Mouse (Mus musculus) thymus, postnatal 14 days (tissue): ENCODE measurements around the gene Anapc2.
A peak's percentile ranks its signal among the peaks of the same experiment; 100 is the strongest.

Experiments
- DNase-seq: peaks from one replicate; pipeline ENCODE4 v3.0.0; 2021

Anapc2 gene

GRCm38 (mm10) chr2:25271827-25272511 lies at the start of gene Anapc2, which contains the start of gene Ssna1:
Gene Anapc2 (plus strand): TSS chr2:25272478.
Gene Ssna1 (minus strand): TSS chr2:25272438.
- DNase-seq, result peak; percentile 97

DNA sequence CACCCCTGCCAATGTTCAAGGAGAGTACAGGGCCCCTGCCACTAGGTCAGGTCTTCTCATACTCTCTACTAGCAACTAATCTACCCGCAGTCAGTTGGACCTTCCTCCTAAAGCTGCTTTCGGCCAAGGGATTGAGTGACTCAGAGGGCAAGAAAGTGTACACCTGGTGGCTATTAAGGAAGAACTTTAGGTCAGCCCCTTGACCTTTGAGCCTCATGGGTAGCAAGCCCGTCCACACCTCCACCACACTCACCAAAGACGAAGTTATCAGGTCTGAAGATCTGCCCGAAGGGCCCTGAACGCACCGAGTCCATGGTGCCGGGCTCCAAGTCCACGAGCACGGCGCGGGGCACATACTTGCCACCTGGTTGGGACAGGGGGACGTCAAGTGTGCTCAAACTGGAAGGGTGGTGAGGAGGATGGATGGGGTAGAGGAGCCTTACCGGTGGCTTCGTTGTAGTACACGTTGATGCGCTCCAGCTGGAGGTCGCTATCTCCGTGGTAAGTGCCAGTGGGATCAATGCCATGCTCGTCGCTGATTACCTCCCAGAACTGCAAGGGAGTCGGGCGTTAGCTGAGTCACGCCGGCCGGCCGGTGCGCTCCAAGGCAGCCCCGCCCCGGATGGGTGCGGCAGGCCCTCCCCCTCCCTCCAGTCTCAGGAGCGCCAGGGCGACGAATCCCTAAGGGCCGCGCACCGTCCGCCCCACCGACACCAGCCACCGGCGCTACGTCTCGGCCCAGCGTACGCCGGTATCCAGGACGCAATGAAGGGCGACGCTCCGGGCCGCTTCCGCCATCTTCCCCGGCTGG lies 48.4 kb upstream of the Anapc2 start:
- DNase-seq, result peak; percentile 87

- DNase-seq, result no peak
Measured at GRCm38 (mm10) chr2:25224492-25224765, 47.8 kb upstream of the Anapc2 start, which contains the start of gene Tubb4b. Gene Tubb4b (minus strand): TSS chr2:25224702.

- peak; percentile 98 for DNase-seq
Measured at GRCm38 (mm10) chr2:25224766-25225752, 47.2 kb upstream of the Anapc2 start.

GRCm38 (mm10) chr2:25225811-25226379 lies 46.4 kb upstream of the Anapc2 start:
- DNase-seq, result no peak

DNA sequence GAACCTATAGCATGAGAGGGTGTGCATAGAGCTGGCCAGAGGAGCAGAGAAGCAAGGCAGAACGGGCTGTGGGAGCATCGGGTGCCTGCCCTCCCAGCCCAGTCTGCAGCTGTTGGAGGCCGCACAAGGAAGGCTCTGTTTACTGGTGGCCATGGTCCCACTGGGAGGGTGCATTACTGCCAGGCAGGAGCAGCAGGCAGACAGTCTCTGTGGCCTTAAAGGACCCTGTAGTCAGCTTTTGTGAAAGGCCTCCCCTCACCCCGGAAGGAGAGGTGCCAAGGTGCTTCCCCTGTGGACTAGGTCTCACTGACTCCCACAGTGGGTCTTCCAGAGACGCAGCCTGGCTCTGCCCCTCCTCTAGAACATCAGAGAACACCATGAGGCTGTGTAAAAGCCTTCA lies 45.4 kb upstream of the Anapc2 start:
- no peak for DNase-seq

GRCm38 (mm10) chr2:25227406-25227805 lies 44.9 kb upstream of the Anapc2 start:
- DNase-seq, result no peak

DNA sequence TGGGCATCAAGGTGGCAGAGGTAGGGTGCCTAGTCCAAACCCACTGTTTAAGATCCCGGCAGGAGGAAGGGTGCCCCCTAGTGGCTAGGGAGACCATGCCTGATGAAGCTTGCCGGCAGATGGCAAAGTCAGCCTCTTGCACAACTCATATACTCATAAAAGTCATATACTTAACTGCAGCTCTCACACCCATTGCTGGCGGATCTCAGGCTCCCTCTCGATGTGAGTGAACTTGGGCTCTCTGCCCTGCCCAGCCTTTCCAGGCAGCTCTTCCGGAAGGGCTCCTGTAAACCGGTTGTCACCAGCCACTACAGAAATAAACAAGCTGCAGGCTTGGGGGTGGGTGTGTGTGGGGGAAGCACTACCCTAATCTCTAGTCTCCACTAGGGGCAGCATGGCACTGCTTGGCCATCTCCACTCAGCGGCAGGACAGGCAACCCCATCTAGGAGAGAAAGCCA lies 43.8 kb upstream of the Anapc2 start:
- DNase-seq, result peak; percentile 91

GRCm38 (mm10) chr2:25228995-25229530 lies 43.2 kb upstream of the Anapc2 start:
- no peak for DNase-seq

- no peak for DNase-seq
Measured at GRCm38 (mm10) chr2:25229582-25229981, 42.7 kb upstream of the Anapc2 start.

DNA sequence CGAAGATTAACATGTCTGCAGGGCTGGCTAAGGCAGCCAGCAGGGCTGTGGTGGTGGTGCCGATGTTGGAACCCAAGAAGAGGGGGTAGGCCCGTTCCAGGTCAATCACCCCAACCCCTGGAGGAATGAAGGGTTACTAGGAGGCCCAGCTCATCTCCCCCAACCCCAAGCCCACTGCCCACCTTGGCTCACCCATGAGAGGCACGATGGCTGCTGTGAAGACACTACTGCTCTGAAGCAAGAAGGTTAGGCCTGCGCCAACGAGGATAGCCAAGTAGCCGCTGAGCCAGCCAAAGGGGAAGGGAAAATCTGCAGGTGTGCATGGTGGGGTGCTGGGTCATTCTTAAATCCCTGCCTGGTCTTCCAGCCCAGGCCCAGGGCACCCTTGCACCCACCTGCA lies 41.7 kb upstream of the Anapc2 start:
- no peak for DNase-seq

- DNase-seq, result no peak
Measured at GRCm38 (mm10) chr2:25231038-25231437, 41.2 kb upstream of the Anapc2 start.

- no peak for DNase-seq
Measured at GRCm38 (mm10) chr2:25233421-25233820, 38.9 kb upstream of the Anapc2 start.

DNA sequence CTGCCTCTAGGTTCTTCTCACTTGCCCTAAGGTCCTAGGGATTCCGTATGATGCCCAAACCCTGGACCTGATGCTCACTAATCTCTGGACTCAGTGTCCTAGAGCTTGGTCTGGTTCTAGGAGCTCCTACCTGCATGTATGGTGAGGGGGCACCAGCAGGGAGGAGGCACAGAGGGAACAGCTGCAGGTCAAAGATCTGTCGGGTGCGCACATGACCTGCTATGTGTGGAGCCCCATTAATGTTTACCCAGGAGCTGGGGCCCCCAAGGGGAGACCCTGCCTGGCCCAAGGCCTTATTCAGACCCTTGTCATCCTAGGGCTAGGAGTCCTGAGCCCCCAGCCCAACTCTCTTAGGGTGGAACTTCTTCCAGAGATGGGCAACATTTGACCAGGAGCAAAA lies 38.2 kb upstream of the Anapc2 start, which contains the start of gene Slc34a3:
TSS of gene Slc34a3 (minus strand) at position 315 of the 400 bp plus-strand sequence.
- DNase-seq, result no peak

DNA sequence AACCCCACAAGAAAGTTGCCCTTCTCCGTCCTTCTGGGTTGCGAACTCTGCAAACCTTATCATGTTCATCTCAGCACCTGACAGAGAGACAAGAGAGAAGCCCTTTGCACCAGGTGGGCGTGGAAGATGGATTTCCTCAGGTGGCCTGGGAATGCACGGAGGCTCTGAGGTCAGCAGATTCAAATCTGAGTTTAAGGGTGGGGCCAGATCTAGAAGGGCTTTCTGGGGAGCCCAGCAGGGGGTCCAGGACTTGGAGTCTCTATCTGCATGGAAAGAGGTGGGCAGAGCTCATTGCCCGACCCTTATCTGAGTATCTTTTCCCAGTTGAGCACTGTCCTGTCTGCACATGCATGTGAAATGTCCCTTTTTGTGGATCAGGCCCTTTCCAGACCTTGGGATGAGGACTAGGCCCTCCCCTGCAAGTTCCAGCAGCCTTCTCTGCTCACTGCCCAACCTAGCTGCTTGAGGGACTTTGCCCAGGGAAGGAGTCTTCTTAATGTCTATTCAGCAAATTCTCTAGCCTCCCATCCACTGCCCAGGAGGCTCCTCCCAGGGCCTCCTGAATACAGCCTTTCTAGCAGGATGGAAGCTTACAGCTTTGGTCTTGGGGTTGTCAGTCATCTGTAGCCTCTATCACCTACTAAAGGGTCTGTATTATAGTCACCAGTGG lies 37.6 kb upstream of the Anapc2 start:
- no peak for DNase-seq

DNA sequence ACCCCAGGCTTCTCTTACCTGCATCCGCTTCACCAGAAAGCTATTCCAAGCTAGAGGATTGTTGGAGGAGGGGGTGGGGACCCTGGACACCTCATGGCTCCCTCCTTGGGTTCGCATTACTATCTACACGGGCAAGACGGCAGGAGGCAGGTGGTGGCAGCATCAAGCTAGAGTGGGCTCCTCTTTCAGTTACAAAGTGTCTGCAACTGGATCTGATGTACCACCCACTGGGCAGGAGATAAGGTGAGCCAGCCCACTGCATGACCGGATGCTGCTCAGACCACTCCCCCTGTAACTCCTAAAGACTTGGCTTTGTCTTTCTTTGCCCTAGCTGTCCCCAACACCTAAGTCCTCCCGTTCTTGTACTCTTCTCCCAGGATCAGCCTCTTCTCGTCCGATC lies 35.7 kb upstream of the Anapc2 start, which contains the start of gene Rnf224:
TSS of gene Rnf224 (minus strand) at position 174 of the 400 bp plus-strand sequence.
- DNase-seq, result no peak

- DNase-seq, result no peak
Measured at GRCm38 (mm10) chr2:25237522-25237921, 34.8 kb upstream of the Anapc2 start.

- DNase-seq, result no peak
Measured at GRCm38 (mm10) chr2:25238106-25238505, 34.2 kb upstream of the Anapc2 start.

DNA sequence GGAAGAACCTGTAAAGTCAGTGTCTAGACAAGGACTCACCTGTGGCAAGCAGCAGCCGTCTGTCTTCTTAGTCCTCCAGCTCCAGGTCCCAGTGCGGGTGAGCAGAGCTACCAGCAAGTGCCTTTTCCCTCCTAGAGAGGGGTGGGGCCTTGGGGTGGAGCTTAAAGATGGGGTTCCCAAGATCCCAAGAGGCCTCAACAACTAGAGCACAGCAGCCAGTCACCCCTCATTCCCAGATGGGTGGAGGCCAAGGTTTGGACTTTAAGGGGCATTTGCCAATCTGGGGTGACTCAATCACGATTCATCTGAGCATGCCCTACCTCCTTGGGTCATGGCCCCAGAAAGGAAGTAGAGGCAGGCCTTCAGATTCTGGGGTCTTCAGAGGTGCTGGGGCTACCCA lies 32.5 kb upstream of the Anapc2 start:
- no peak for DNase-seq

- no peak for DNase-seq
Measured at GRCm38 (mm10) chr2:25240310-25240709, 32.0 kb upstream of the Anapc2 start.

GRCm38 (mm10) chr2:25240723-25241437 lies 31.4 kb upstream of the Anapc2 start:
- DNase-seq, result peak; percentile 63
